Mouse (Mus musculus): ENCODE measurements around the gene Tead2. TPM values are rescaled to one million over a fixed set of nuclear protein-coding genes. Genes with fewer than 3 reads are reported as not detected.
"Not testable (repeated sequence)": the region's sequence is repeated elsewhere in the genome, so short reads cannot be mapped to it uniquely, and the experiment has no call there.

Gene Tead2
- 65.9 and 85.5 TPM in 2 replicates for polyA plus RNA-seq (2015; fragmentation: Nextera tagmentation; extraction: Ambion mirVana)

DNA sequence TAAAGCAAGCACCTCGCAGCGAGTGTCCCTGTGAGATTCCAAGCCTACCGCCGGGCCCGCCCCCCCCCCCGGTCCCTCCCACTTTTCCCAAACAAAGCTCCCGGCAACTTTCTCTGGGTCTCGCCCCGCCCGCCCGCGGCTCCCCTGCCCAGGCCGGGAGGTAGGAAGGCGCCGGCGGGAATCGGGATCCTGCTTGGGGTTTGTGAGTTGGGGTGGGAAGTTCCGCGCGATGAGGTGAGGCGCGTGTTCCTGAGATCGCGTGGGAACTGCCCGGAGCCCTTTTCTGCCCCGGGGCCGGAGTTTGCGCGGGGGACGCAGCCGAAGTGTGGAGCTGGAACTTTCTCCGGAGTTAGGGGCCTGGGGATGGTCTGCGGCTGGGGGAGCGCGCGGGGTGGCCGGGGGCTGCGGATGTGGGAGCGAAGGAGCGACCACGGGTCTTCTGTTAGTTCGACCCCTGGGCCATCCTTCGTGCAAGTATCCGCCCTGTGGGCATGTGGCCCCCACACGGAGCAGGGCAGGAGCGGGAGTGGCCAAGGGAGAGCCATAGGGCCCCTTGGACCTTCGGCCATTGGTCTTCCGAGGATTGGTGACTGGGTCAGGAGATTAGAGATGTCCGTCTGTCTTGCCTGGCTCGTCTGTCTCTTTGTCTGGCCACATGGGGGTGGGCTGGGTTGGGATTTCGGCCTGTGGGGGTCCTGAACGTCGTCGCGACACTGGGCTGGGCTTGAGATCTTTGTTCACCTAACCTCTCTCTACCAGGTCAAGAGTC lies at the start of gene Tead2:
Gene Tead2 (plus strand): TSS at position 81 of the 769 bp plus-strand sequence.
- Histone ChIP-seq H3K4me3 (peak within 1 kb of the TSS; percentile 59), H3K9me3 (no peaks in the 10 kb centered on the region), H3K4me1 (replicated peaks) (peaks cover 51% of the 10 kb centered on the region), H3K4me2 (peak within 1 kb of the TSS; percentile 74), H3K27ac (replicated peaks) (peak within 1 kb of the TSS; percentile 91), H3K9ac (peak within 1 kb of the TSS; percentile 89), H3K27me3 (peaks cover 20% of the 10 kb centered on the region), H3K36me3 (peaks cover 25% of the 10 kb centered on the region)
- peak; percentile 70 for ATAC-seq (ENCODE audit: low read depth)
- 2% methylated on average over 55 of the region's 55 CpGs for WGBS

DNA sequence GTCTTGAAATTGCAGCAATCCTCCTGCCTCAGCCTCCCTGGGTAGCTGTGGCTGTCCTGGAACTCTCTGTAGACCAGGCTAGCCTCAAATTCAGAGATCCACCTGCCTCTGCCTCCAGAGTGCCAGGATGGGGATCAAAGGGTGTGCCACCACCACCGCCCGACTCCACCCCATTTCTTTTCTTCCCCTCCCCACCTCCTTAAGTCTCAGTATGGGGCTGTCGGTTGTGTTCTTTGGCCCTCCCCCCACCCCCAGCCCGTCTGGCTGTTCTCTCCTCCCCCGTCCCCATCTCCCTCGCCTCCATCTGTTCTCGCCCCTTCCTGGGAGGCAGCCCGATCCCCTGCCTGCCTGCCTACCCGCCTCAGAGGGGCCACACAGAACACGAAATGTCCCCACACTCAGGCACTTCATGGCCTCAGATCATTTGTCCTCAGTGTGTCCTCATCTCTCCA lies 48.6 kb upstream of the Tead2 start:
- no peaks in the 10 kb centered on the region for H3K9me3 ChIP-seq
- peaks cover 32% of the 10 kb centered on the region for H3K4me1 ChIP-seq (replicated peaks)
- no peak overlapping the region for H3K9ac ChIP-seq
- H3K27ac ChIP-seq (replicated peaks): no peak overlapping the region
- H3K27me3 ChIP-seq: peaks cover 96% of the 10 kb centered on the region
- H3K4me2 ChIP-seq: no peak overlapping the region
- no peak overlapping the region for H3K4me3 ChIP-seq
- ATAC-seq (ENCODE audit: low read depth): no peak
- 28% methylated on average over 9 of the region's 10 CpGs for WGBS
- H3K36me3 ChIP-seq: no peaks in the 10 kb centered on the region

GRCm38 (mm10) chr7:45167761-45168445 lies 47.6 kb upstream of the Tead2 start:
- Histone ChIP-seq H3K9ac (no peak overlapping the region), H3K4me1 (replicated peaks) (peaks cover 24% of the 10 kb centered on the region), H3K9me3 (no peaks in the 10 kb centered on the region), H3K36me3 (no peaks in the 10 kb centered on the region), H3K4me2 (peak overlapping the region; percentile 18; the same call in 1 of the 2 replicates), H3K4me3 (no peak overlapping the region), H3K27ac (replicated peaks) (no peak overlapping the region), H3K27me3 (peaks cover 100% of the 10 kb centered on the region)
- WGBS: 3% methylated on average over 19 of the region's 19 CpGs
- ATAC-seq (ENCODE audit: low read depth): no peak

DNA sequence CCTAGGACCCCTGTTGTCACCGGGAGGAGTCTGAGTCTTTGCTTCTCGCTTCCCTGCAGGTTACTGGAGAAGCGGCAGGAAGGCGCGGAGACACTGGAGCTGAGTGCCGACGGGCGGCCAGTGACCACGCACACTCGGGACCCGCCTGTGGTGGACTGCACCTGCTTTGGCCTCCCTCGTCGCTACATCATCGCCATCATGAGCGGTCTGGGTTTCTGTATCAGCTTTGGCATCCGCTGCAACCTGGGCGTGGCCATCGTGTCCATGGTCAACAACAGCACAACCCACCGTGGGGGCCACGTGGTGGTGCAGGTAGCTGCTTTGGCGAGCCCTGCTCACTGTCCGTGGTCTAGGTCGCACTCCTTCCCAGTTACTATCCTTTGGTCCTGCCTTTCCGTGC lies 46.9 kb upstream of the Tead2 start:
- H3K36me3 ChIP-seq: no peaks in the 10 kb centered on the region
- peak overlapping the region; percentile 29 for H3K4me2 ChIP-seq
- ATAC-seq (ENCODE audit: low read depth): no peak
- H3K4me1 ChIP-seq (replicated peaks): peaks cover 23% of the 10 kb centered on the region
- no peak overlapping the region for H3K27ac ChIP-seq (replicated peaks)
- WGBS: 4% methylated on average over 24 of the region's 24 CpGs
- 0 out of 2 replicates have a peak overlapping the region, but pooled peaks have one; percentile 3 for H3K4me3 ChIP-seq
- H3K9ac ChIP-seq: no peak overlapping the region
- H3K27me3 ChIP-seq: peaks cover 97% of the 10 kb centered on the region
- H3K9me3 ChIP-seq: no peaks in the 10 kb centered on the region

DNA sequence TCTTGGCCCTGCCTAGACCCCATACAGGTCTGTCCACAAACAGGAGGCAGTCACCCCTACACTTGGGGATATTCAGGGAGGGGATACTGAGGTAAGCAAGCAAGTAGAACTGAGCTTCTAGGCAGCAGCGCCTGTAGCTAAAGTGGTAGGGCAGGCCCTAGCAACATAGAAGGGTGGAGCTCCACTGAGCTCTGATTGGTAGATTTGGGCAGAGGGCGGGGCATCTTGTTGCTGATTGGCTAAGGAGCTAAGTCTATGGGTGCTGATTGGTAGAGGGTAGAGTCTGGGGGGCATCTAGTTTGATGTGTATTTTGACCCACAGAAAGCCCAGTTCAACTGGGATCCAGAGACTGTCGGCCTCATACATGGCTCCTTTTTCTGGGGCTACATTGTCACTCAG lies 46.1 kb upstream of the Tead2 start:
- Histone ChIP-seq H3K36me3 (no peaks in the 10 kb centered on the region), H3K4me3 (no peak overlapping the region), H3K27ac (replicated peaks) (no peak overlapping the region), H3K4me1 (replicated peaks) (peaks cover 15% of the 10 kb centered on the region), H3K27me3 (peaks cover 96% of the 10 kb centered on the region), H3K9me3 (no peaks in the 10 kb centered on the region), H3K4me2 (no peak overlapping the region), H3K9ac (no peak overlapping the region)
- 89% methylated on average over 3 of the region's 3 CpGs for WGBS
- ATAC-seq (ENCODE audit: low read depth): no peak

- no peaks in the 10 kb centered on the region for H3K9me3 ChIP-seq
- no peak overlapping the region for H3K27ac ChIP-seq (replicated peaks)
- no peak overlapping the region for H3K4me3 ChIP-seq
- no peaks in the 10 kb centered on the region for H3K36me3 ChIP-seq
- peaks cover 23% of the 10 kb centered on the region for H3K4me1 ChIP-seq (replicated peaks)
- no peak for ATAC-seq (ENCODE audit: low read depth)
- H3K9ac ChIP-seq: no peak overlapping the region
- peaks cover 96% of the 10 kb centered on the region for H3K27me3 ChIP-seq
- H3K4me2 ChIP-seq: no peak overlapping the region
- 52% methylated on average over 7 of the region's 7 CpGs for WGBS
Measured at GRCm38 (mm10) chr7:45172974-45173373, 42.6 kb upstream of the Tead2 start.

DNA sequence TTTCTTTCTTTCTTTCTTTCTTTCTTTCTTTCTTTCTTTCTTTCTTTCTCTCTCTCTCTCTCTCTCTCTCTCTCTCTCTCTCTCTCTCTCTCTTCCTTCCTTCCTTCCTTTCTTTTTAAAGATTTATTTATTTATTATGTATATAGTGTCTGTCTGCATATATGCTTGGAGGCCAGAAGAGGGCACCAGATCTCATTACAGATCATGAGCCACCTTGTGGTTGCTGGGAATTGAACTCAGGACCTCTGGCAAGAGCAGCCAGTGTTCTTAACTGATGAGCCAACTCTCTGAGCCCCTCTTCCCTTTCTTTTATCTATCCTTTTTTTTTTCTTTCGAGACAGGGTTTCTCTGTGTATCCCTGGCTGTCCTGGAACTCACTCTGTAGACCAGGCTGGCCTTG lies 41.8 kb upstream of the Tead2 start:
- WGBS: 50% methylated on average over 1 of the region's 1 CpGs
- Histone ChIP-seq H3K27me3 (peaks cover 96% of the 10 kb centered on the region), H3K4me1 (replicated peaks) (peaks cover 15% of the 10 kb centered on the region)
- H3K4me2 ChIP-seq; H3K36me3 ChIP-seq; H3K9ac ChIP-seq; ATAC-seq (ENCODE audit: low read depth); H3K4me3 ChIP-seq; H3K27ac ChIP-seq (replicated peaks); H3K9me3 ChIP-seq: not testable (repeated sequence)

DNA sequence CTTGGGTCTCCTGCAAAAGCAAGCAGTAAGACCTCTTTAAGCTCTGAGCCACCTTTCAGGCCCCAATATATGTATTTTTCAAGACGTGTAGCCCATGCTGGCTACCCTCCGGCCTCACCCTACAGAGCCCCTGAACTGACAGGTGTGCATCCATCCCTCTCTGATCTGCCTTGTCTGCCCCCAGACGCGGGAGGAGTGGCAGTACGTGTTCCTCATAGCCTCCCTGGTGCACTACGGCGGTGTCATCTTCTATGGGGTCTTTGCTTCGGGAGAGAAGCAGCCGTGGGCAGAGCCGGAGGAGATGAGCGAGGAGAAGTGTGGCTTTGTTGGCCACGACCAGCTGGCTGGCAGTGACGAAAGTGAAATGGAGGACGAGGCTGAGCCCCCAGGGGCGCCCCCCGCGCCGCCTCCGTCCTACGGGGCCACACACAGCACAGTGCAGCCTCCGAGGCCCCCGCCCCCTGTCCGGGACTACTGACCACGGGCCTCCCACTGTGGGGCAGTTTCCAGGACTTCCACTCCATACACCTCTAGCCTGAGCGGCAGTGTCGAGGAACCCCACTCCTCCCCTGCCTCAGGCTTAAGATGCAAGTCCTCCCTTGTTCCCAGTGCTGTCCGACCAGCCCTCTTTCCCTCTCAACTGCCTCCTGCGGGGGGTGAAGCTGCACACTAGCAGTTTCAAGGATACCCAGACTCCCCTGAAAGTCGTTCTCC lies 40.8 kb upstream of the Tead2 start:
- Histone ChIP-seq H3K4me3 (no peak overlapping the region), H3K4me2 (peak overlapping the region; percentile 13; the same call in 1 of the 2 replicates), H3K36me3 (no peaks in the 10 kb centered on the region), H3K27ac (replicated peaks) (no peak overlapping the region), H3K4me1 (replicated peaks) (peaks cover 14% of the 10 kb centered on the region), H3K9me3 (no peaks in the 10 kb centered on the region), H3K27me3 (peaks cover 96% of the 10 kb centered on the region), H3K9ac (no peak overlapping the region)
- ATAC-seq (ENCODE audit: low read depth): peak; percentile 62; the same call in 1 of the 2 replicates
- WGBS: 4% methylated on average over 29 of the region's 29 CpGs

GRCm38 (mm10) chr7:45175398-45175797 lies 40.2 kb upstream of the Tead2 start:
- H3K27me3 ChIP-seq: peaks cover 96% of the 10 kb centered on the region
- no peak overlapping the region for H3K4me2 ChIP-seq
- no peaks in the 10 kb centered on the region for H3K36me3 ChIP-seq
- H3K27ac ChIP-seq (replicated peaks): no peak overlapping the region
- no peak overlapping the region for H3K4me3 ChIP-seq
- ATAC-seq (ENCODE audit: low read depth): no peak
- H3K9me3 ChIP-seq: no peaks in the 10 kb centered on the region
- WGBS: 2% methylated on average over 12 of the region's 13 CpGs
- peaks cover 14% of the 10 kb centered on the region for H3K4me1 ChIP-seq (replicated peaks)
- no peak overlapping the region for H3K9ac ChIP-seq

GRCm38 (mm10) chr7:45175929-45176328 lies 39.6 kb upstream of the Tead2 start:
- Histone ChIP-seq H3K4me1 (replicated peaks) (peaks cover 15% of the 10 kb centered on the region), H3K27ac (replicated peaks) (no peak overlapping the region), H3K4me2 (peak overlapping the region; percentile 35), H3K36me3 (no peaks in the 10 kb centered on the region), H3K4me3 (peak overlapping the region; percentile 14), H3K9ac (no peak overlapping the region), H3K9me3 (no peaks in the 10 kb centered on the region), H3K27me3 (peaks cover 96% of the 10 kb centered on the region)
- ATAC-seq (ENCODE audit: low read depth): no peak
- WGBS: 1% methylated on average over 23 of the region's 23 CpGs

DNA sequence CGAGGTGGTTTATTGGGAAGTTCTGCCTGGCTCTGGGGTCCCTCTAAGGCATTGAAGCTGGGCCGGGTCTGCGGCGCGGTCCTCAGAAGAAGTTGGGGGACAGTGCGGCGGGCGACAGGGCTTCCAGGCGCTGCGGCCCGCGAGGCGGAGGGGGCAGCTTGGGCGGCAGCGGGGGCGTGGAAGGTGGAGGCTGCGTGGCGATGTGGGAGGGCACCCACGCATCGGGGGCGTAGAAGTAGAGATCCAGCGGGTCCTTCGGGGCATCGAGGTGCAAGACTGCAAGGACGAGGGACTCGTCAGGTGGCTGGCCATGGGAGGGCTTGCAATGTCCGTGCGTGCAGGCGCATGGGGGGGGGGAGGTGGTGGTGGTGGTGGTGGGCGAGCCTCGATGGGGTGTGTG lies 39.2 kb upstream of the Tead2 start:
- Histone ChIP-seq H3K9me3 (no peaks in the 10 kb centered on the region), H3K27me3 (peaks cover 96% of the 10 kb centered on the region), H3K36me3 (no peaks in the 10 kb centered on the region), H3K9ac (no peak overlapping the region), H3K4me1 (replicated peaks) (peaks cover 19% of the 10 kb centered on the region), H3K27ac (replicated peaks) (no peak overlapping the region), H3K4me2 (peak overlapping the region; percentile 35), H3K4me3 (peak overlapping the region; percentile 14)
- WGBS: under 1% methylated on average over 31 of the region's 31 CpGs
- no peak for ATAC-seq (ENCODE audit: low read depth)

GRCm38 (mm10) chr7:45178550-45178949 lies 37.0 kb upstream of the Tead2 start:
- Histone ChIP-seq H3K27me3 (peaks cover 98% of the 10 kb centered on the region), H3K27ac (replicated peaks) (no peak overlapping the region), H3K9ac (no peak overlapping the region), H3K4me3 (no peak overlapping the region), H3K4me2 (no peak overlapping the region), H3K4me1 (replicated peaks) (peaks cover 33% of the 10 kb centered on the region), H3K9me3 (no peaks in the 10 kb centered on the region), H3K36me3 (no peaks in the 10 kb centered on the region)
- WGBS: 22% methylated on average over 7 of the region's 7 CpGs
- ATAC-seq (ENCODE audit: low read depth): no peak
